7 mouse cellular contexts compared by ENCODE assay signal in genomic region chr11:118248150-118249011, GRCm38 (mm10). TPM values are rescaled to one million over a fixed set of nuclear protein-coding genes. Genes with fewer than 3 reads are reported as not detected.
A peak's percentile ranks its signal among the peaks of the same experiment; 100 is the strongest.
DNase-seq lines count a peak whose midpoint lies in the region; ATAC-seq lines count a peak whose summit lies in the region.

Gene Cyth1, minus strand, starts transcription at chr11:118248592.

- H3K4me1 ChIP-seq in embryonic facial prominence, embryonic 11.5 days (ENCODE audit: control insufficient read depth, insufficient read depth, low read length), result peaks cover 5% of the 10 kb centered on the region
- H3K4me1 ChIP-seq in limb, embryonic 10.5 days, result peaks cover 41% of the 10 kb centered on the region
- peaks cover 22% of the 10 kb centered on the region for H3K4me1 ChIP-seq in midbrain, embryonic 13.5 days (replicated peaks)

- peak within 1 kb of the TSS; percentile 88 for H3K9ac ChIP-seq in embryonic facial prominence, embryonic 11.5 days (replicated peaks; ENCODE audit: low read length)
- peak within 1 kb of the TSS; percentile 91 for H3K9ac ChIP-seq in midbrain, embryonic 13.5 days (replicated peaks)

- H3K4me2 ChIP-seq in embryonic facial prominence, embryonic 11.5 days (ENCODE audit: low read depth, low read length), result peak within 1 kb of the TSS; percentile 90
- H3K4me2 ChIP-seq in midbrain, embryonic 13.5 days (replicated peaks), result peak within 1 kb of the TSS; percentile 95

- no peaks in the 10 kb centered on the region for H3K36me3 ChIP-seq in embryonic facial prominence, embryonic 11.5 days (replicated peaks; ENCODE audit: control insufficient read depth, insufficient read depth, low read depth, low read length)
- no peaks in the 10 kb centered on the region for H3K36me3 ChIP-seq in limb, embryonic 10.5 days
- no peaks in the 10 kb centered on the region for H3K36me3 ChIP-seq in midbrain, embryonic 13.5 days

- under 1% methylated on average over 81 of the region's 86 CpGs for WGBS in embryonic facial prominence, embryonic 11.5 days
- under 1% methylated on average over 81 of the region's 86 CpGs for WGBS in limb, embryonic 10.5 days
- under 1% methylated on average over 85 of the region's 86 CpGs for WGBS in midbrain, embryonic 13.5 days

- DNase-seq in adrenal gland, postnatal 14 days, result peak; percentile 100
- DNase-seq in embryonic facial prominence, embryonic 11.5 days (ENCODE audit: low spot score), result peak; percentile 99
- DNase-seq in kidney, adult 11 months, result peak; percentile 100
- peak; percentile 100 for DNase-seq in limb, embryonic 10.5 days (ENCODE audit: low spot score)
- DNase-seq in spleen, adult 12 weeks (ENCODE audit: low spot score), result peak; percentile 99

- peak within 1 kb of the TSS; percentile 83 for H3K4me3 ChIP-seq in embryonic facial prominence, embryonic 11.5 days (ENCODE audit: low read depth, low read length)
- H3K4me3 ChIP-seq in limb, embryonic 10.5 days, result peak within 1 kb of the TSS; percentile 97
- peak within 1 kb of the TSS; percentile 84 for H3K4me3 ChIP-seq in midbrain, embryonic 13.5 days (replicated peaks)

- H3K27me3 ChIP-seq in embryonic facial prominence, embryonic 11.5 days (ENCODE audit: control insufficient read depth, insufficient read depth, low read length), result no peaks in the 10 kb centered on the region
- no peaks in the 10 kb centered on the region for H3K27me3 ChIP-seq in limb, embryonic 10.5 days (ENCODE audit: low read depth, poor library complexity, severe bottlenecking)
- H3K27me3 ChIP-seq in midbrain, embryonic 13.5 days, result no peaks in the 10 kb centered on the region

- H3K9me3 ChIP-seq in embryonic facial prominence, embryonic 11.5 days (replicated peaks; ENCODE audit: control insufficient read depth, low read length), result no peaks in the 10 kb centered on the region
- no peaks in the 10 kb centered on the region for H3K9me3 ChIP-seq in limb, embryonic 10.5 days (replicated peaks)
- H3K9me3 ChIP-seq in midbrain, embryonic 13.5 days, result no peaks in the 10 kb centered on the region

- ATAC-seq in embryonic facial prominence, embryonic 11.5 days (replicated peaks; ENCODE audit: insufficient number of reproducible peaks, low FRiP score, low TSS enrichment, low read depth), result peak; percentile 92
- ATAC-seq in granulocyte monocyte progenitor cell, adult 5-6 weeks (replicated peaks; ENCODE audit: poor library complexity, severe bottlenecking), result peak; percentile 91
- peak; percentile 94 for ATAC-seq in midbrain, embryonic 13.5 days

- H3K27ac ChIP-seq in embryonic facial prominence, embryonic 11.5 days (replicated peaks; ENCODE audit: low read depth, low read length), result no peak within 1 kb of the TSS; the same call in 1 of the 2 replicates
- H3K27ac ChIP-seq in limb, embryonic 10.5 days, result peak within 1 kb of the TSS; percentile 95
- peak within 1 kb of the TSS; percentile 63 for H3K27ac ChIP-seq in midbrain, embryonic 13.5 days

RNA-seq across cellular contexts. Expression of gene Cyth1, which starts in this region (rescaled TPM):
- total RNA-seq in adrenal gland, postnatal 14 days (2021), result 48.7 and 60.8 TPM in 2 replicates
- 10.3 and 11.4 TPM in 2 replicates for polyA plus RNA-seq in embryonic facial prominence, embryonic 11.5 days (2014; fragmentation: Nextera tagmentation; extraction: Ambion mirVana)
- total RNA-seq in granulocyte monocyte progenitor cell, adult 5-6 weeks (2014; fragmentation: Nextera tagmentation), result 24.9 and 27.7 TPM in 2 replicates
- total RNA-seq in granulocyte monocyte progenitor cell, adult 5-6 weeks (2017), result 38.6 and 43.6 TPM in 2 replicates
- 17.9 and 22.6 TPM in 2 replicates for polyA plus RNA-seq in limb, embryonic 10.5 days (2016; fragmentation: Nextera tagmentation; extraction: Ambion mirVana)
- 22.3 and 30.7 TPM in 2 replicates for polyA plus RNA-seq in midbrain, embryonic 13.5 days (2015; fragmentation: Nextera tagmentation; extraction: Ambion mirVana)
